12 mouse cellular contexts compared by ENCODE assay signal in the genomic region with DNA sequence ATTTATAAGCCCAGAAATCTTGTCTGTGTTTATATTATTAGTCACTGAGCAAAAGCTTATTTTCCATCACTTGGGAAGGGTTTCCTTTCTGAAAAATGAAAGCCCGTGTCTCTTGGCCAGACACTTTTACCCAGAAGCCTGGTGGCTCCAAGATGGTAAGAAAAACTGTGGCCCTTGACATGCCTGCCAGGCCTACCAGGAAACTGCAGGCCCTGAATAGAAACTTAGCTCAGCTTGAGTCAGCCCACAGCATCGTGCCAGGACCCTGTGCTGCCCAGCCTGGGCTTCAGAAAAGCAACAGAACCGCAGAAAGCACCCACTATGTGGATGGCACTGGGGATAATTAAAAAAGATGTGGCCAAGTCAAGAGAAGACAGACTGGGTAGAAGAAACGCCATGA. TPM values are rescaled to one million over a fixed set of nuclear protein-coding genes. Genes with fewer than 3 reads are reported as not detected.
DNase-seq lines count a peak whose midpoint lies in the region; TF ChIP-seq lines count a peak whose summit lies in the region.
"Had no signal": no experiment of that assay in that cellular context is flagged by ENCODE, and none has a peak within 500 bp of the region (broad histone marks: within the 10 kb centered on the region; RNA-seq: fewer than 3 reads in every experiment).

No protein-coding gene starts in this region.

- peaks cover 16% of the 10 kb centered on the region; the same call in 1 of the 2 replicates for H3K4me1 ChIP-seq in kidney, adult 2 months (ENCODE audit: control insufficient read depth, insufficient read depth, low read length)
- peaks cover 51% of the 10 kb centered on the region for H3K4me1 ChIP-seq in cortical plate, adult 2 months (ENCODE audit: control insufficient read depth, insufficient read depth, low read length)

- TF ChIP-seq CTCF in kidney, adult 2 months (conservative IDR thresholded peaks at IDR 0.05; ENCODE audit: insufficient read depth, insufficient read length, low read depth, low read length), result no peak
- no peak for TF ChIP-seq CTCF in cortical plate, adult 2 months (IDR thresholded peaks at IDR 0.05; ENCODE audit: extremely low read depth, insufficient read depth, low read length)

- no peak overlapping the region for H3K4me3 ChIP-seq in kidney, adult 2 months (ENCODE audit: insufficient read depth, low read depth, low read length)
- H3K4me3 ChIP-seq in cortical plate, adult 2 months (ENCODE audit: insufficient read depth, low read length), result no peak overlapping the region
- no peak overlapping the region for H3K4me3 ChIP-seq in myocyte

- H3K36me3 ChIP-seq in kidney, adult 2 months (ENCODE audit: control insufficient read depth, insufficient read depth, low read length), result no peaks in the 10 kb centered on the region
- H3K36me3 ChIP-seq in myocyte (ENCODE audit: control insufficient read depth, insufficient read depth), result no peaks in the 10 kb centered on the region

- 49% methylated on average over 4 of the region's 4 CpGs for WGBS in kidney, adult 2 months

- TF ChIP-seq POLR2A in kidney, adult 2 months (IDR thresholded peaks at IDR 0.05; ENCODE audit: low read depth, low read length), result no peak
- no peak for TF ChIP-seq POLR2A in cortical plate, adult 2 months (IDR thresholded peaks at IDR 0.05; ENCODE audit: extremely low read depth, insufficient read depth, low read length)
- no peak for TF ChIP-seq POLR2A in myocyte (IDR thresholded peaks at IDR 0.05; ENCODE audit: insufficient read length, low read depth)

- DNase-seq in gastrocnemius, adult 18-20 months (ENCODE audit: low spot score), result peak; percentile 66
- no peak for DNase-seq in gastrocnemius, postnatal 10 days
- DNase-seq in kidney, adult 2 months, result peak; percentile 37
- no peak for DNase-seq in kidney, adult 18-20 months
- no peak for DNase-seq in adrenal gland, postnatal 36 days
- DNase-seq: cerebellum, adult 9-10 months; kidney, adult 8-10 months; kidney, postnatal 25 days; layer of hippocampus, adult 9-11 months; thymus, postnatal 25 days had no signal

- peaks cover 27% of the 10 kb centered on the region for H3K79me2 ChIP-seq in myocyte (ENCODE audit: control insufficient read depth, insufficient read depth)

- H3K27me3 ChIP-seq in kidney, adult 2 months (replicated peaks; ENCODE audit: control insufficient read depth, insufficient read depth, low read length), result no peaks in the 10 kb centered on the region
- H3K27me3 ChIP-seq in myocyte (ENCODE audit: control insufficient read depth, insufficient read depth, insufficient read length), result no peaks in the 10 kb centered on the region

- peak overlapping the region; percentile 38 for H3K4me2 ChIP-seq in myocyte (ENCODE audit: low read depth)

- no peak overlapping the region for H3ac ChIP-seq in myocyte (ENCODE audit: control insufficient read depth, insufficient read length)

- no peak overlapping the region for H3K27ac ChIP-seq in kidney, adult 2 months (ENCODE audit: insufficient read depth, low read depth, low read length)
- H3K27ac ChIP-seq in cortical plate, adult 2 months (ENCODE audit: insufficient read depth, low read length), result peak overlapping the region; percentile 88

TF ChIP-seq in myocyte, 11 proteins besides CTCF, POLR2A, EP300 and RAD21:
- TF ChIP-seq TCF3 (IDR thresholded peaks at IDR 0.05; ENCODE audit: insufficient read length, low read depth) (no peak), MYOD1 (IDR thresholded peaks at IDR 0.05; ENCODE audit: control insufficient read depth in 1 of 3, insufficient read length in 2 of 3, low read depth in 2 of 3) (no peak), MYOG (IDR thresholded peaks at IDR 0.05; ENCODE audit: control insufficient read depth in 1 of 3, insufficient read depth in 1 of 3, insufficient read length in 2 of 3, low read depth in 2 of 3) (no peak), MAX (IDR thresholded peaks at IDR 0.05; ENCODE audit: low read depth) (no peak), CEBPB (IDR thresholded peaks at IDR 0.05; ENCODE audit: insufficient read depth, poor library complexity, severe bottlenecking) (no peak), USF1 (IDR thresholded peaks at IDR 0.05; ENCODE audit: low read depth) (no peak), REST (IDR thresholded peaks at IDR 0.05; ENCODE audit: insufficient read depth, insufficient read length) (no peak), SRF (IDR thresholded peaks at IDR 0.05; ENCODE audit: control insufficient read depth, insufficient read length, low read depth) (no peak), TCF12 (IDR thresholded peaks at IDR 0.05; ENCODE audit: insufficient read depth, poor library complexity, severe bottlenecking) (no peak), POLR2AphosphoS2 (IDR thresholded peaks at IDR 0.05; ENCODE audit: insufficient read length, low read depth) (no peak), E2F4 (IDR thresholded peaks at IDR 0.05; ENCODE audit: insufficient read depth) (no peak)

RNA-seq across cellular contexts. Expression of a gene that starts 43.1 kb away (rescaled TPM):
- 10 to 100 TPM; 25.0 to 28.4 TPM for total RNA-seq in gastrocnemius, adult 18-20 months (2021)
- 10 to 100 TPM; 12.5 to 17.6 TPM for total RNA-seq in gastrocnemius, postnatal 10 days (2021)
- polyA plus RNA-seq in kidney, adult 2 months (2012; rRNA removed), result 12.2 and 12.3 TPM in 2 replicates
- 39.2 and 43.7 TPM in 2 replicates for polyA plus RNA-seq in cortical plate, adult 2 months (2012; rRNA removed)
- 21.8 TPM for polyA plus RNA-seq in myocyte (2012; fragmentation: generic; extraction: Trizol)
- total RNA-seq in adrenal gland, postnatal 36 days (2021), result 1 to 10 TPM; 5.6 to 7.7 TPM

Comparison
In these comparisons a context has a peak if more than half of its experiments do, and no peak if none do; other contexts are left out.
1. DNase-seq: peak in gastrocnemius, adult 18-20 months (single experiment) and kidney, adult 2 months (single experiment); none in gastrocnemius, postnatal 10 days (single experiment), kidney, adult 18-20 months (single experiment) and adrenal gland, postnatal 36 days (0 of 2).